Mouse (Mus musculus) CH12.LX (cell line): ENCODE data around the gene Olfr313. TPM values are rescaled to one million over a fixed set of nuclear protein-coding genes. Genes with fewer than 3 reads are reported as not detected.
"Not testable (repeated sequence)": the region's sequence is repeated elsewhere in the genome, so short reads cannot be mapped to it uniquely, and the experiment has no call there.

Experiments
- DNase-seq: peaks from one replicate; pipeline ENCODE4 v3.0.0-alpha.2; 2013; ENCODE audit errors: extremely low read depth
- H3K27ac ChIP-seq: 2 replicates; pipeline ENCODE4 v1.5.1; 2012; ENCODE audit warnings: low read depth, mild to moderate bottlenecking, control low read depth, moderate library complexity; ENCODE audit not compliant: insufficient read depth
- H3K27me3 ChIP-seq: replicated peaks from 2 replicates; pipeline ENCODE3; 2012; ENCODE audit warnings: inconsistent platforms
- H3K36me3 ChIP-seq, 2 experiments: replicated peaks in 1 of 2; 2 replicates each; pipeline versions ENCODE3 to v1.6.1; 2012; ENCODE audit warnings: inconsistent platforms in 1 of 2, low read length in 1 of 2, mild to moderate bottlenecking in 1 of 2, mixed read lengths in 1 of 2, moderate library complexity in 1 of 2; ENCODE audit not compliant: control insufficient read depth in 1 of 2, insufficient read depth in 1 of 2
- H3K4me1 ChIP-seq, 2 experiments: 2 replicates each; pipeline ENCODE4 v1.6.1; 2012; ENCODE audit warnings: inconsistent platforms in 1 of 2, moderate library complexity in 1 of 2; ENCODE audit not compliant: insufficient read depth in 2 of 2, control insufficient read depth in 1 of 2
- H3K4me2 ChIP-seq: 2 replicates; pipeline ENCODE4 v1.6.1; 2012; ENCODE audit warnings: low read depth, mild to moderate bottlenecking, control low read depth; ENCODE audit not compliant: poor library complexity, insufficient read depth, severe bottlenecking
- H3K4me3 ChIP-seq, 3 experiments: fragments of 150-350 bp in 1 of 3; sonication (generic) in 1 of 3; replicated peaks in 1 of 3; 2 replicates each; pipeline versions ENCODE3 to v1.5.1; 2011 to 2012; ENCODE audit warnings: low read depth in 2 of 3, low read length in 2 of 3, mild to moderate bottlenecking in 2 of 3, moderate library complexity in 2 of 3, control low read depth in 1 of 3, improper control_type of control experiment in 1 of 3, inconsistent platforms in 1 of 3, mixed read lengths in 1 of 3; ENCODE audit not compliant: poor library complexity in 1 of 3
- H3K79me2 ChIP-seq: replicated peaks from 2 replicates; pipeline ENCODE4 v1.6.1; 2012; ENCODE audit warnings: mild to moderate bottlenecking, moderate library complexity; ENCODE audit not compliant: control insufficient read depth, poor library complexity, insufficient read depth, severe bottlenecking; ENCODE audit errors: extremely low read depth
- H3K9ac ChIP-seq: 2 replicates; pipeline ENCODE4 v1.6.1; 2012; ENCODE audit warnings: low read depth, mild to moderate bottlenecking, control low read depth, moderate library complexity; ENCODE audit not compliant: insufficient read depth
- H3K9me3 ChIP-seq: replicated peaks from 2 replicates; pipeline ENCODE3; 2012; ENCODE audit warnings: low read length, inconsistent platforms, mixed read lengths
- CHD1 ChIP-seq: IDR thresholded peaks from 2 replicates; pipeline ENCODE4 v1.6.1; 2012; ENCODE audit warnings: low read depth, low read length, improper control_type of control experiment, inconsistent platforms
- CTCF ChIP-seq, 2 experiments: IDR thresholded peaks in 1 of 2; conservative IDR thresholded peaks in 1 of 2; 2 replicates each; pipeline ENCODE4 v1.5.1; 2011 to 2012; ENCODE audit warnings: low read depth in 2 of 2, low read length in 2 of 2, improper control_type of control experiment in 1 of 2, inconsistent platforms in 1 of 2, mild to moderate bottlenecking in 1 of 2, moderate library complexity in 1 of 2
- E2F4 ChIP-seq: IDR thresholded peaks from 2 replicates; pipeline ENCODE4 v1.6.1; 2011; ENCODE audit warnings: low read depth, low read length, improper control_type of control experiment; ENCODE audit not compliant: insufficient replicate concordance
- ETS1 ChIP-seq: conservative IDR thresholded peaks from 2 replicates; pipeline ENCODE4 v1.6.1; 2012; ENCODE audit warnings: low read depth, mild to moderate bottlenecking, inconsistent platforms, low read length, improper control_type of control experiment, moderate library complexity
- JUN ChIP-seq: IDR thresholded peaks from 2 replicates; pipeline ENCODE4 v1.6.1; 2011; ENCODE audit warnings: low read depth, mild to moderate bottlenecking, low read length, improper control_type of control experiment, moderate library complexity; ENCODE audit not compliant: insufficient read depth
- JUND ChIP-seq: conservative IDR thresholded peaks from 2 replicates; pipeline ENCODE4 v1.6.1; 2011; ENCODE audit warnings: low read depth, low read length, improper control_type of control experiment
- KAT2A ChIP-seq: IDR thresholded peaks from 2 replicates; pipeline ENCODE4 v1.6.1; 2012; ENCODE audit warnings: low read length, improper control_type of control experiment, inconsistent platforms; ENCODE audit not compliant: insufficient replicate concordance
- MAX ChIP-seq: IDR thresholded peaks from 2 replicates; pipeline ENCODE4 v1.6.1; 2011; ENCODE audit warnings: low read length, improper control_type of control experiment
- MAZ ChIP-seq: IDR thresholded peaks from 2 replicates; pipeline ENCODE4 v1.6.1; 2012; ENCODE audit warnings: low read depth, mild to moderate bottlenecking, inconsistent platforms, low read length, improper control_type of control experiment, moderate library complexity
- MEF2A ChIP-seq: IDR thresholded peaks from 2 replicates; pipeline ENCODE4 v1.6.1; 2014; ENCODE audit warnings: low read depth, mild to moderate bottlenecking, inconsistent platforms, low read length, improper control_type of control experiment, borderline replicate concordance
- MXI1 ChIP-seq: IDR thresholded peaks from 2 replicates; pipeline ENCODE4 v1.6.1; 2011; ENCODE audit warnings: mild to moderate bottlenecking, low read depth, low read length, improper control_type of control experiment
- MYC ChIP-seq: IDR thresholded peaks from 2 replicates; pipeline ENCODE4 v1.6.1; 2011; ENCODE audit warnings: low read depth, mild to moderate bottlenecking, improper control_type of control experiment, low read length
- PAX5 ChIP-seq: IDR thresholded peaks from 2 replicates; pipeline ENCODE4 v1.6.1; 2012; ENCODE audit warnings: low read length, inconsistent platforms, mixed read lengths
- RAD21 ChIP-seq: IDR thresholded peaks from 2 replicates; pipeline ENCODE4 v1.6.1; 2011; ENCODE audit warnings: low read depth, mild to moderate bottlenecking, low read length, improper control_type of control experiment, moderate library complexity
- ZC3H11A ChIP-seq: IDR thresholded peaks from 2 replicates; pipeline ENCODE4 v1.6.1; 2012; ENCODE audit warnings: low read depth, mild to moderate bottlenecking, inconsistent platforms, low read length, improper control_type of control experiment
- ZKSCAN1 ChIP-seq: IDR thresholded peaks from 2 replicates; pipeline ENCODE4 v1.6.1; 2012; ENCODE audit warnings: low read depth, inconsistent platforms, low read length, improper control_type of control experiment, borderline replicate concordance
- dilution Hi-C: fragments of 300-500 bp; cut with MboI; formaldehyde crosslinking; loops from 2 replicates; pipeline ENCODE4 v1.14.3; 2020; ENCODE audit warnings: low sequenced_read_pairs; ENCODE audit not compliant: extremely low pct_unique_long_range_greater_than_20kb, extremely low pct_ligation_motif_present
- in situ Hi-C: fragments of 300-500 bp; cut with MboI; formaldehyde crosslinking; loops from 3 replicates; pipeline ENCODE4 v1.14.3; 2019; ENCODE audit warnings: low sequenced_read_pairs, low pct_ligation_motif_present, low pct_unique_long_range_greater_than_20kb, mixed read lengths
- polyA plus RNA-seq: library from polyadenylated mRNA; unstranded; fragments of >175 nt; gene quantifications from 2 replicates; pipeline ENCODE4 v1.2.1, GENCODE M21; 2012; ENCODE audit warnings: low read depth; ENCODE audit not compliant: insufficient read length
- total RNA-seq, 2 experiments: library from RNA; depleted of rRNA; stranded (reverse); fragments of 300-350 nt in 1 of 2; fragments of >200 nt in 1 of 2; gene quantifications; 2 replicates each; pipeline ENCODE4 v1.2.3; 2012 to 2014

The Olfr313 gene
- total RNA-seq (2012; rRNA removed) (0.04 and 0.13 TPM in 2 replicates), total RNA-seq (2014; rRNA removed) (not detected in 2 replicates), polyA plus RNA-seq (0.09 and 0.10 TPM in 2 replicates)

DNA sequence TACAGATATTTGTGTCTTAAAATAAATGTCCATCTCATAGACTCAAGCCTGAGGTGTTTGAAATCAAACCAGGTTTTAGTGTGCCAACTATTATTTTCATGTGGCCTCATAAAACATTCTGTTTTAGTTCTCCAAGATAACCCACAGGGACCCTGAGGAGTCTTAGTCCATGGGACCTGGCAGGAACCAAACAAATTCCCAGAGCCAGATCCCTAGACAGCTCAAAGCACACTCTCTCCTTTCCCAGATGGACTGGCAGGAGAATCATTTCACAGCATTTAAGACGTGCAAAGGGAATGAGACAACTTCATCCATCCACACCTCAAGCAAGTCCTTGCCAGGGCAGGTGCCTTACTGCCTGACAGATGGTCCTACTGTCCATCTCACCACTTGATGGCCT lies at the start of gene Olfr313:
TSS of gene Olfr313 (plus strand) at position 301 of the 400 bp plus-strand sequence.
- dilution Hi-C loops, H3K4me3 ChIP-seq, H3K27ac ChIP-seq, H3K4me1 ChIP-seq, H3K9me3 ChIP-seq, H3K4me2 ChIP-seq, H3K79me2 ChIP-seq, H3K9ac ChIP-seq, DNase-seq, in situ Hi-C loops, H3K36me3 ChIP-seq: not testable (repeated sequence)
- H3K27me3 ChIP-seq: peaks cover 49% of the 10 kb centered on the region

DNA sequence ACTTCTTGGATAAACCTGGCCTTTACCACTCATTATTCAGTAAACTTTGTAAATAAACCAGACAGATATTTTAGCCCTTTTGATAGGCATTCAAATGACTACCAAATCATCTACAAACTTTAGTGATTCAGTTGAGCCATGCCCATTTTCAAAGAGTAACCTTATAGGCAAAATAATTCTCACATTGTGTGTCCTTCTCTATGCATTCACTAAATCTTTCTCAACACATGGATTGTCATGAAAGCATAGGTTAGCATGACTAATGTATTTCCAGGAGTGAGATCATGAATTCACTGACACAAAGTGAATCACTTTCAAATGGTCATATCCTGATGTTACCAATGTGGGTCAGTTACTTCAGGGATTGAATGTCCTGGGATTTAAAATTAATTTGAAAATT lies 41.9 kb upstream of the Olfr313 start, which contains the start of gene Olfr315:
TSS of gene Olfr315 (plus strand) at position 301 of the 400 bp plus-strand sequence.
- H3K36me3 ChIP-seq: no peaks in the 10 kb centered on the region
- no peak for TF ChIP-seq MAZ
- TF ChIP-seq MXI1: no peak
- no peak for TF ChIP-seq CHD1
- TF ChIP-seq CTCF (conservative IDR thresholded peaks at IDR 0.05 in 1 of 2, IDR thresholded peaks at IDR 0.05 in 1 of 2; ENCODE audit: low read depth in 2 of 2, low read length in 2 of 2): no peak
- no peak for TF ChIP-seq MYC
- no peak for TF ChIP-seq ETS1
- TF ChIP-seq E2F4: no peak
- no peak for TF ChIP-seq MEF2A
- no peak for TF ChIP-seq ZC3H11A
- no peak for TF ChIP-seq KAT2A
- H3K9ac ChIP-seq: no peak within 1 kb of the TSS
- H3K27ac ChIP-seq: no peak within 1 kb of the TSS
- DNase-seq: no peak
- no peak within 1 kb of the TSS for H3K4me2 ChIP-seq
- dilution Hi-C loops (no loop called here), in situ Hi-C loops (no loop called here)
- no peak within 1 kb of the TSS for H3K4me3 ChIP-seq
- no peaks in the 10 kb centered on the region for H3K79me2 ChIP-seq
- peaks cover 24% of the 10 kb centered on the region for H3K27me3 ChIP-seq
- peaks cover 4% of the 10 kb centered on the region for H3K9me3 ChIP-seq
- peaks cover 0 to 3% of the 10 kb centered on the region in 2 experiments; a peak in 1 of 4 replicates for H3K4me1 ChIP-seq

DNA sequence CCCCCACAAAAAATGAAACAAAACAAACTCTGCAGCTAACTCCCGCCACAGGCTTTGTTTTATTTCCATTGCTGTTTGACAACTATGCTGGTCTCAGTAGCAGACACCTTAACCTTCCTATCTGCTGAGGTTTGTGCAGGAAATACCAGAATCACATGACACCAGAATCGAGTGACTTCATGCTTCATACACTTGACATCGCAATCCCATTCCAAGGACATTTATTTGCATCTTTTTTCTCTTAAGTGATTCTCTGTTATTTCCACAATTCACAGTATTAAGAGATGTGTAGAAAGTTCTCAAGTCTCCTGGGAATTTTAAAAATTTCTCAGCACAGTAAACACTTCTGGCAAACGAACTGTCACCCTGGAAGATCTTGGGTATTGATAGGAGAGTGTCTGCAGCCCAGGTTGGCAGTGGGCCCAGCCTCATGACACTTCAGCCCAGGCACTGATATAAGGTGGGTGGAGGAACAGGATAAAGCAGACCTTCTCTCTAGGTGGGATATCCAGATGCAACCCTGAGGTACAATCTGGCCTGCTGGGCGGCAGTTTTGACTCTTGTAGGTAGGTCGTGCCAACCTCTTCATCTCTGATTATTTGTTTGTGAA lies 32.2 kb upstream of the Olfr313 start, which contains the start of gene Olfr314:
TSS of gene Olfr314 (plus strand) at position 473 of the 610 bp plus-strand sequence.
- no peak within 1 kb of the TSS for H3K4me3 ChIP-seq
- H3K79me2 ChIP-seq: no peaks in the 10 kb centered on the region
- H3K4me1 ChIP-seq: peaks cover 2 to 4% of the 10 kb centered on the region in 2 experiments; a peak in 2 of 4 replicates
- dilution Hi-C loops: no loop called here
- H3K9me3 ChIP-seq: no peaks in the 10 kb centered on the region
- no peak within 1 kb of the TSS for H3K4me2 ChIP-seq
- no peak for TF ChIP-seq JUND
- no peak for TF ChIP-seq PAX5
- no peak for TF ChIP-seq JUN
- no peak for TF ChIP-seq MEF2A
- no peak for TF ChIP-seq ZKSCAN1
- TF ChIP-seq MAX: no peak
- TF ChIP-seq RAD21: no peak
- H3K27ac ChIP-seq: no peak within 1 kb of the TSS
- in situ Hi-C loops: no loop called here
- no peak for DNase-seq
- no peak within 1 kb of the TSS for H3K9ac ChIP-seq
- no peaks in the 10 kb centered on the region for H3K36me3 ChIP-seq
- no peaks in the 10 kb centered on the region for H3K27me3 ChIP-seq
